Mouse (Mus musculus): ENCODE results near the gene Rxrg. TPM values are rescaled to one million over a fixed set of nuclear protein-coding genes. Genes with fewer than 3 reads are reported as not detected.

Gene Rxrg
- total and polyA plus RNA-seq, 3 experiments, result not detected

- Histone ChIP-seq H3K4me1 (ENCODE audit: control insufficient read depth in 1 of 2, insufficient read depth in 2 of 2, low read length in 2 of 2) (no peaks in the 10 kb centered on the region), H3K36me3 (ENCODE audit: control insufficient read depth in 1 of 2, insufficient read depth in 2 of 2, low read length in 2 of 2) (no peaks in the 10 kb centered on the region), H3K79me2 (ENCODE audit: control insufficient read depth, insufficient read depth, low read length, poor library complexity) (no peaks in the 10 kb centered on the region), H3K9ac (ENCODE audit: control insufficient read depth, low read depth, low read length, poor library complexity, severe bottlenecking) (no peak overlapping the region), H3K4me3 (ENCODE audit: control insufficient read depth in 1 of 2, insufficient read depth in 1 of 2, low read depth in 2 of 2, low read length in 2 of 2) (no peak overlapping the region), H3K27me3 (ENCODE audit: control insufficient read depth in 1 of 2, insufficient read depth in 2 of 2, low read length in 2 of 2) (no peaks in the 10 kb centered on the region), H3K9me3 (replicated peaks; ENCODE audit: insufficient read depth, low read length) (no peaks in the 10 kb centered on the region), H3K27ac (ENCODE audit: control insufficient read depth, low read depth, low read length) (no peak overlapping the region)
- DNase-seq (ENCODE audit: low read depth, low spot score), result no peak
- TF ChIP-seq EP300 (IDR thresholded peaks at IDR 0.05; ENCODE audit: low read depth in 1 of 2, low read length in 2 of 2) (no peak), MAFK (IDR thresholded peaks at IDR 0.05; ENCODE audit: borderline replicate concordance, low read depth, low read length) (no peak), E2F4 (IDR thresholded peaks at IDR 0.05; ENCODE audit: borderline replicate concordance, low read depth, low read length) (no peak), ZC3H11A (IDR thresholded peaks at IDR 0.05; ENCODE audit: low read depth, low read length) (no peak), JUND (IDR thresholded peaks at IDR 0.05; ENCODE audit: low read depth, low read length) (no peak), HCFC1 (IDR thresholded peaks at IDR 0.05; ENCODE audit: low read depth, low read length) (no peak), TAL1 (IDR thresholded peaks at IDR 0.05; ENCODE audit: low read length) (no peak), BHLHE40 (IDR thresholded peaks at IDR 0.05; ENCODE audit: borderline replicate concordance, low read depth, low read length) (no peak), KAT2A (conservative IDR thresholded peaks at IDR 0.05; ENCODE audit: low read depth, low read length) (no peak), ZKSCAN1 (IDR thresholded peaks at IDR 0.05; ENCODE audit: low read depth, low read length) (no peak), TBP (IDR thresholded peaks at IDR 0.05; ENCODE audit: low read depth, low read length) (no peak), SMC3 (IDR thresholded peaks at IDR 0.05; ENCODE audit: low read depth, low read length) (no peak), MEF2A (IDR thresholded peaks at IDR 0.05; ENCODE audit: extremely low read depth, insufficient replicate concordance, low read depth, low read length, poor library complexity, severe bottlenecking) (no peak), UBTF (IDR thresholded peaks at IDR 0.05; ENCODE audit: borderline replicate concordance, insufficient read depth, low read depth, low read length) (no peak), CHD2 (IDR thresholded peaks at IDR 0.05; ENCODE audit: low read length) (no peak), MAX (IDR thresholded peaks at IDR 0.05; ENCODE audit: low read length) (no peak), GATA1 (IDR thresholded peaks at IDR 0.05; ENCODE audit: low read depth, low read length) (no peak), POLR2AphosphoS5 (IDR thresholded peaks at IDR 0.05; ENCODE audit: borderline replicate concordance, low read depth, low read length) (no peak), NRF1 (IDR thresholded peaks at IDR 0.05; ENCODE audit: insufficient read depth, low read depth, low read length, poor library complexity, severe bottlenecking) (no peak), ZNF384 (IDR thresholded peaks at IDR 0.05; ENCODE audit: low read depth, low read length) (no peak)
These were observed 54.2 kb downstream of the Rxrg start for GRCm38 (mm10) chr1:167652336-167652735.

DNA sequence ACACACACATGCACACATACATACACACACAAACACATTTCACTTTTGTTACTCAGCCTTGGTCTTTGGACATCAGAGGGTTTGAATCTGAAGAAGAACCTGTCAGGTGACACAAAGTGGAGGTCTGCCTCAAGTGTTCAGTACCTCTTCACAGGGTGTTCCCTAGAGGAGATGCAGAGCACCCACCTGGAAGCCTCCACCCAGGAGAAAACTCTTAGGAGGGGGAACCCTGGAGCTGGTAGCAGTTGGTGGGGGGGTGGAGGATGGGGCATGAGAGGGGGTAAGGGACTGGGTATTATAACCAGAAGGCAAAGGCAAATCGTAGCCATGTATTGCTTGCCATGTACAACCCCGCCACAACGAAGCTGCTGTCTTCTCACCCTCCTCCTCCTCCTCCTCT is 60.9 kb downstream of the Rxrg start:
- Histone ChIP-seq H3K9me3 (replicated peaks; ENCODE audit: insufficient read depth, low read length) (no peaks in the 10 kb centered on the region), H3K9ac (ENCODE audit: control insufficient read depth, low read depth, low read length, poor library complexity, severe bottlenecking) (no peak overlapping the region), H3K36me3 (ENCODE audit: control insufficient read depth in 1 of 2, insufficient read depth in 2 of 2, low read length in 2 of 2) (no peaks in the 10 kb centered on the region), H3K4me1 (ENCODE audit: control insufficient read depth in 1 of 2, insufficient read depth in 2 of 2, low read length in 2 of 2) (no peaks in the 10 kb centered on the region), H3K27me3 (ENCODE audit: control insufficient read depth in 1 of 2, insufficient read depth in 2 of 2, low read length in 2 of 2) (no peaks in the 10 kb centered on the region), H3K27ac (ENCODE audit: control insufficient read depth, low read depth, low read length) (no peak overlapping the region), H3K4me3 (ENCODE audit: control insufficient read depth in 1 of 2, insufficient read depth in 1 of 2, low read depth in 2 of 2, low read length in 2 of 2) (no peak overlapping the region), H3K79me2 (ENCODE audit: control insufficient read depth, insufficient read depth, low read length, poor library complexity) (no peaks in the 10 kb centered on the region)
- DNase-seq (ENCODE audit: low read depth, low spot score), result no peak
- no peak for TF ChIP-seq HCFC1 (IDR thresholded peaks at IDR 0.05; ENCODE audit: low read depth, low read length)

All from MEL (cell line).